Mouse (Mus musculus): ENCODE measurements around the gene Slc3a1. TPM values are rescaled to one million over a fixed set of nuclear protein-coding genes. Genes with fewer than 3 reads are reported as not detected.

Slc3a1 gene
- polyA plus RNA-seq (2015; fragmentation: Illumina TruSeq; extraction: RNeasy Lipid Tissue Mini Kit (QIAGEN cat#74804); ENCODE audit: insufficient read depth, low read depth, low replicate concordance), result 1.4 TPM

GRCm38 (mm10) chr17:85028093-85028739, at the start of gene Slc3a1:
Gene Slc3a1 (plus strand): TSS chr17:85028376.

GRCm38 (mm10) chr17:85090120-85091099, 62.2 kb downstream of the Slc3a1 start, which contains the start of the genes Prepl and Camkmt:
Gene Prepl (minus strand): TSS chr17:85090241.
Gene Camkmt (plus strand): TSS chr17:85090552.

Other genes with a start within 250 kb of the Slc3a1 start
- 6.3 TPM for gene Lrpprc, start 237.6 kb upstream of the Slc3a1 start, polyA plus RNA-seq (2015; fragmentation: Illumina TruSeq; extraction: RNeasy Lipid Tissue Mini Kit (QIAGEN cat#74804); ENCODE audit: insufficient read depth, low read depth, low replicate concordance)
- 12.4 TPM for gene Ppm1b, start 71.6 kb upstream of the Slc3a1 start, polyA plus RNA-seq (2015; fragmentation: Illumina TruSeq; extraction: RNeasy Lipid Tissue Mini Kit (QIAGEN cat#74804); ENCODE audit: insufficient read depth, low read depth, low replicate concordance)
- 10.6 TPM for gene Prepl, start 61.9 kb downstream of the Slc3a1 start, polyA plus RNA-seq (2015; fragmentation: Illumina TruSeq; extraction: RNeasy Lipid Tissue Mini Kit (QIAGEN cat#74804); ENCODE audit: insufficient read depth, low read depth, low replicate concordance)
- gene Camkmt, start 62.2 kb downstream of the Slc3a1 start, polyA plus RNA-seq (2015; fragmentation: Illumina TruSeq; extraction: RNeasy Lipid Tissue Mini Kit (QIAGEN cat#74804); ENCODE audit: insufficient read depth, low read depth, low replicate concordance), result 2.3 TPM

All from pancreas, adult 10 weeks (tissue).